Mouse (Mus musculus) cerebellum, adult 11 months (tissue): ENCODE measurements around the gene Bpifb2.

Source experiments
- DNase-seq: peaks from one replicate; pipeline ENCODE4 v3.0.0; 2022

Bpifb2 gene

GRCm38 (mm10) chr2:153933311-153933710 lies 58.5 kb downstream of the Bpifb2 start:
- no peak for DNase-seq

GRCm38 (mm10) chr2:153935348-153935747 lies 60.5 kb downstream of the Bpifb2 start:
- DNase-seq: no peak

GRCm38 (mm10) chr2:153937843-153938242 lies 63.0 kb downstream of the Bpifb2 start, which contains the start of gene Bpifb4:
Gene Bpifb4 (plus strand): TSS chr2:153938212.
- no peak for DNase-seq

DNA sequence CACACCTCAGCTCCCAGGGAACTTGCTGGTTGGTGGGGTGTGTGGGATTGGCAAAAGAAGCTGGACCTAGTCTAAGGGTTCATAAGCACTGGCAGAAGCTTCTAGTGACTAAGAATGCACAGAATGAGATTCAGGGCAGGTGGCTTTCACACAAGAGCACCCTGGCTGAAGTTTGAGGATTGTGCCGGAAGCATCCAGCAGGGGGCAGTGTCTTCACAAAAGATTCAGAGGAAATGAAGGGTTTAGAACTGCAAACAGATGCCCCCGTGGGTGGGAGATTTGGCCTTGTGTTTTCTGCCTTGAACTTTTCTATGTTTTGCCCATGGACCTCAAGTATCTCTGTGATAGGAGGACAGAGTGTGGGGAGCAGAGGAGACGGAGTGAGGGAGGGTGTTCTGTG lies 68.7 kb downstream of the Bpifb2 start:
- DNase-seq: peak; percentile 64

DNA sequence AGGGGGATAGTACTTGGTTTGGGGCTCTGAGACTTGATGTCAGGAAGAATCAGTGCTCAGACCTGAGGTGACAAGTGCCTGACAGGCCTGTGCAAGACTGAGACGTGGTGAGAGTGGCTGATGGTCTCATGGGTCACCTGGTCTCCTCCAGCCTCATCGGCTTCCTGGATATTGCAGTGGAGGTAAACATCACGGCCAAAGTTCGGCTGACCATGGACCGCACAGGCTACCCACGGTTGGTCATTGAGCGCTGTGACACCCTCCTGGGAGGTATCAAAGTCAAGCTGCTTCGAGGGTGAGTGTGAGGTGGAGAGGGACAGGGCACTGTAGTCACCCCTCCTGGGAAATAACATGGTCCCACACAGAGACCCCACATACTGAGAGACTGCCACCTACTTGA lies 69.7 kb downstream of the Bpifb2 start:
- no peak for DNase-seq
